Mouse (Mus musculus): ENCODE measurements around the gene Rab1b.

- TF ChIP-seq CTCF (IDR thresholded peaks at IDR 0.05; ENCODE audit: low read depth) = no peak
- no peak for TF ChIP-seq EP300 (IDR thresholded peaks at IDR 0.05; ENCODE audit: low read depth)
Observed at GRCm38 (mm10) chr19:5118384-5118698, 11.5 kb upstream of the Rab1b start, which contains the start of gene Klc2.

Data from liver, postnatal 0 days (tissue).